Mouse (Mus musculus): ENCODE data around the gene 4921517D22Rik.
"Not testable (repeated sequence)": the region's sequence is repeated elsewhere in the genome, so short reads cannot be mapped to it uniquely, and the experiment has no call there.

The 4921517D22Rik gene

DNA sequence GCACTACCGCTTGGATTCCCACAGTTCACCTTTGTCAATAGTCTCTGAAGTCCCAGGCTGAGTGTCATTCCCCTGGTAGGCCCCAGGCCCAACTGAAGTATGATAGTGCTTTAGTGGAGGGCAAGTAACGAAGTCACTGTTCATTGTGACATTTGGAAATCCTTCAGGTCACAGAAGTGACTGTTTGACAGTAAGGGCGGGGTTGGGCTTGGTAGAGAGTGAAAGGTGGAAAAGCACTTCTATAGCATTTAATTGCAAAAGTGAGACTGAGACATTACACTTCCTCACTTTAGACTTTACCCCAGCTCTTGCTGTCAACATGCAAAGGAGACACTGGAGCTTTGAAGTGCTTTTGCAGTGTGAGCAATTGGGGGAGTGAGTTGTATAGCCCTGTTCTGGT is at the start of gene 4921517D22Rik:
TSS of gene 4921517D22Rik (minus strand) at position 101 of the 400 bp plus-strand sequence.
- no peak for DNase-seq (ENCODE audit: low spot score)

- peak; percentile 13 for DNase-seq (ENCODE audit: low spot score)
These were observed 47.8 kb upstream of the 4921517D22Rik start for GRCm38 (mm10) chr13:59741697-59742096.

GRCm38 (mm10) chr13:59741096-59741495 is 47.2 kb upstream of the 4921517D22Rik start:
- DNase-seq (ENCODE audit: low spot score): no peak

DNA sequence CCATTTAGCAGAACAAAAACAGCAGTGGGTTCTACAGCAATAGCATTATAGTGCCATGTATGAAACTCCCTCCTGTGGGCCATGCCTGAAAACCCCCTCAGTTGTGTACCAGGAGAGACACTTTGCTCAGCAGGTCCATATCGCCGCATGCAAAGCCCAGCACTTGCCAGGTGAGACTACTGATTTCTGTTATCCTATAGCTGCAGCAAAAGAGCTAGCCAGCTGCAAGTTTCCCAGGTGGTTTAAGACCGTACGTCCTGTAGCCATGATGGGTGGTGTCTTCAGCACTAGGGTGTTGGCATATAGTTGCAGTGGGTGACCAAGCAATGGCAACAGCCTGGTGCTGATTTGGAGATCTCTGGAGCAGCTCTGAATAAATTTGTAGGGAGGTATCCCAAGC is 45.5 kb upstream of the 4921517D22Rik start:
- DNase-seq (ENCODE audit: low spot score): no peak

- DNase-seq (ENCODE audit: low spot score): no peak
These were observed 44.5 kb upstream of the 4921517D22Rik start for GRCm38 (mm10) chr13:59738455-59738854.

GRCm38 (mm10) chr13:59735190-59735589 is 41.3 kb upstream of the 4921517D22Rik start:
- peak; percentile 43 for DNase-seq (ENCODE audit: low spot score)

GRCm38 (mm10) chr13:59734347-59734746 is 40.4 kb upstream of the 4921517D22Rik start:
- DNase-seq (ENCODE audit: low spot score): not testable (repeated sequence)

DNA sequence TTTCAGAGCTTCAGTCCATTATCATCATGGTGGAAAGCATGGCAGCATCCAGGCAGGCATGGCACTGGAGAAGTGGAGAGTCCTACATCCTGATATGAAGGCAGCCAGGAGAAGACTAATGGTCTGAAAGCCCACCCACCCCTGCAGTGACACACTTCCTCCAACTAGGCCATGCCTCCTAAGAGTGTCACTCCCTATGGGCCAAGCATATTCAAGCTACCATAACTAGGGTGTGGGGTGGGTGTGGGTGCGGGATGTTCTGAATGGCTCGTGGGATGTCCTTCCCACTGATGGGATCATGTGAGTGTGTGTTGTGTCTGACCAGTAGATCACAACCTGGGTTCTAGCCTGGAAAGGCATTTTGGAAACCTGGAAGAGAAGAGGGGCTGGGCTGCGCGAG is 40.0 kb upstream of the 4921517D22Rik start:
- no peak for DNase-seq (ENCODE audit: low spot score)

DNA sequence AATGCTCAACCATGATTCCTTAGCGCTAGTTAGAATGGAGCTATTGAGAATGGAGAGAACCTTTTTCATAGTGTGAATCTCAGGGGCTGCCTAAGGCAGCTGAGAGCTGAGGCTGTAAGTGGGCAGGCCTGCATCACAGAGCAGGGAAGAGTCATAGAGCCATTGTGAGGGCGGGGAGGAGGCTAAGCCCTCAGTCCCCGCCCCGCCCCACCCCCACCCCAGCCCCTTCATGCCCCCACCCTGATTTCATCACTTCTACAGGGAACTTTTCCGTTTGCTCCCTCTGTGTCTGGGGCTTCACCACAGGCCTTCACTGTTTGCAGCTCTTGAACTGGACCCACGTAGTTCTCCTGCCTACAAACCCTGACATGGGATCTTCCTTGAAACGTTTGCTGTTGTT is 37.7 kb upstream of the 4921517D22Rik start, which contains the start of gene Spata31d1d:
TSS of gene Spata31d1d (minus strand) at position 101 of the 400 bp plus-strand sequence.
- DNase-seq (ENCODE audit: low spot score): no peak

- DNase-seq (ENCODE audit: low spot score): peak; percentile 94
These were observed 34.6 kb upstream of the 4921517D22Rik start for GRCm38 (mm10) chr13:59728378-59729093.

DNA sequence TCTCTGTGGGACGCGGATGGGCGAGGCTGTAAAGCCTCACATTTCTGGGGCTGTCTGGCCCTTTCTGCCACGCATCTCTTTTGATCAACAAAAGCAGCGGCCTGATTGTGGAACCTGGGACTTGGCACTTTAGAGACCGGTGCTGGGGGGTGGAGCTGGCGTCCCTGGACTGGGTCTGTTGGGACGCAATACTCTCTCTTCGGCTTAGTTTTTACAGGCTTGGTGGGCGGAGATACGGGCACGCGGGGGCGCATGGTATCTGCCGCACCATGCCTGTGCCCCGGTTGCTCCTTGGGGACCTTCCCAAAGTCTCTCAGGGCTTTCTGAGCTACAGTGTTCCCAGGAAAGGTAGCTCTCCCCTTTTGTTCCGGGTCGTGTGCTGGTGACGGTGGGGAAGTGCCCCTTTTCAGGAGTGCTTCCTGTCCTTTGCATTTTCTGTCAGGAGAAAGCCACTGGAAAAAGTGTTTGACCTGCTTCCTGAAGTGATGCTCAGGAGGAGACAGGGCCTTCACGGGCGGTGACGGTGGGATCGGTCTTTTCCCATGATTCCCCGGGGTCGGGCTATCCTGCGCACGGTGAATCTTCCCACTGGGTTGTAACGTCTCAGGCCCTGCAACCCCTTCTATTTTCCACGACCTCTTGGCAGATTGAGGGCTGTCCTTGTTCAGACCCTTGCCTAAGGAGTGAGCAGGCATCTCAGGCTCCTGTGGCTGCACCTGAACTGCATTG is 32.4 kb upstream of the 4921517D22Rik start:
- no peak for DNase-seq (ENCODE audit: low spot score)

- not testable (repeated sequence) for DNase-seq (ENCODE audit: low spot score)
These were observed 28.2 kb upstream of the 4921517D22Rik start for GRCm38 (mm10) chr13:59722089-59722488.

GRCm38 (mm10) chr13:59719475-59719874 is 25.6 kb upstream of the 4921517D22Rik start:
- DNase-seq (ENCODE audit: low spot score): no peak

DNA sequence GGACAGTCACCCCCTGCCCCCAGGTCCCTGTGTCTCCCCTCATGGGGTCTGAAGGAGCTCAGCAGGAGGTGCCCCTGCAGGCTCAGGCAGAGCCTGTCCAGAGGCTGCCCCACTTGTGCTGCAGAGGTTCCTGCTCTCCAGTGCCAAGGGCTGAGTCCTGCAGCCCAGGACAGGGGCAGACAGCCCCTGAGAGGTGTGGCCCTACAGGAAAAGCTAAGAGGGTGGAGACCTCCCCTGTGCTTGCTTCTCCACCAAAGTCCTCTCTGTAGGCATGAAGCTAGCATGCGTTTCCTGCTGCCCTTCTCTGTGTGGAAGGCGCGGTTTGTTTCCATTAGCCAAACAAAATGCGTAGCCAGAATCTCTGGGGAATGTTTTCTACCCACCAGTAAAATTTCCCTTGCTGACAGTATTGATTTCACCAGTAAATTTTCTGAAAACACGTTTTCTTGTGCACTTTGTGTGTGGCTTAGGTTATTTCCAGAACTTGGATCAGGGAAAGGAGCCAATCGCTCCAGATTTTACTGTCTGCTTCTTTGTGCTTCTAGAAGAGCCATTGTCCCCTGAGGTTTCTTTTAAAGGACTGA is 25.0 kb upstream of the 4921517D22Rik start:
- DNase-seq (ENCODE audit: low spot score): not testable (repeated sequence)

DNA sequence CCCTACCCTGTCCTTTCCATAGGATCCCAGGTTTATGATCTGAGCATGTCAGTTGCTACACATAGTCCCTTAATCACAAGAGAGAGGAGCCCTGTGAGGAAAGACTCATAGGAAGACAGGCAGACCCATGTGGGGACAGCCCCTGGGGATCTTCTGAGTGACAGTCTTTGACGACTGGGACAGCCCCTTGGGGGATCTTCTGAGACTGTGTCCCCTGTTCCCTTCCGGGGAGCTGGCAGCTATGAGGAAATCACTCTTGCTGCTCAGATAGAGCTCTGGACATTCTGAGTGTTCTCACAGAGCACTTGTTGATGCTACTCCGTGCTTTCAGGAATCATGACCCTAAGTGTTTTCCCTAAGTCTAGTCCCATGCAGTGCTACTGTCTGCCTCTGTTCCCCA is 19.8 kb upstream of the 4921517D22Rik start:
- no peak for DNase-seq (ENCODE audit: low spot score)

DNA sequence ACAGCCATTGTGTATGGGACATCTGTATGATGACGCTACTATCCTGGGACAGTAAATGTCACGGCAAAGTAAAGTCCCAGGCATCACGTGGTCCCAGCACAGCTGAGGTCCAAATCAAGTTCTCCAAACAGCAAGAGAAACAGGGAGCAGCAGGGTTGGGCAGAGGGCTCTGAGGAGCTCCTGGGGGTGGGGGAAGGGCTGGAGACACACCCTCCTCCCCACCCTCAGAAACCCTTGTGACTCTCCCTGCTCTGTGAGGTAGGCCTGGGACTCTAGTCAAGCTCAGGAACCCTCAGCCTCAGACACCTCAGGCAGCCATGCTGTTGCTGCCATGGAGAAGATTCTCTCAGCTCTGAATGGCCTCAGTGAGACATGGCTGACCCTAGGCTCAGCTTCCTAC is 18.1 kb upstream of the 4921517D22Rik start, which contains the start of gene Spata31d1b:
TSS of gene Spata31d1b (plus strand) at position 301 of the 400 bp plus-strand sequence.
- DNase-seq (ENCODE audit: low spot score): not testable (repeated sequence)

- no peak for DNase-seq (ENCODE audit: low spot score)
These were observed 16.3 kb upstream of the 4921517D22Rik start, which contains the start of gene Spata31d1a for GRCm38 (mm10) chr13:59710230-59710629. TSS of gene Spata31d1a (minus strand) at chr13:59710330.

GRCm38 (mm10) chr13:59704562-59704961 is 10.7 kb upstream of the 4921517D22Rik start:
- peak; percentile 39 for DNase-seq (ENCODE audit: low spot score)

DNA sequence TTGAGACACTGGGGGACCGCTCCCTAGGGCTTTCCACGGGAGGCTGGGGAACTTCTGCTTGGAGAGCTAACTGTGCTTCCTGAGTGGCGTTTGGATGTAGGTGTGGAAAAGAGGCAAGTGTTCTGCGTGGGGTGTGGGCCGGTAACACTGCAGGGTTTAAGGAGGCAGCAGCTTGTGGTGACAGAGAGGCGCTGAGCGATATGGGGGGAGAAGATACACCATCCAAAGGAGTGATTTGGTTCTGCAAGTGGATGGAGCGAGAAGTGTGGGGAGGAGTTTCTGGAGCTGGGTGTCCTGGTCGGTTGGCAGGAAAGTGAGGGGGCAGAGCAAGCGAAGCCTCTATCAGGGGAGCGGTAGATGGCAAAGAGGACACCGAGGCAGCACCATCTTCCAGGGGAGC is 9.6 kb upstream of the 4921517D22Rik start:
- no peak for DNase-seq (ENCODE audit: low spot score)

GRCm38 (mm10) chr13:59700137-59700536 is 6.2 kb upstream of the 4921517D22Rik start:
- DNase-seq (ENCODE audit: low spot score): not testable (repeated sequence)

DNA sequence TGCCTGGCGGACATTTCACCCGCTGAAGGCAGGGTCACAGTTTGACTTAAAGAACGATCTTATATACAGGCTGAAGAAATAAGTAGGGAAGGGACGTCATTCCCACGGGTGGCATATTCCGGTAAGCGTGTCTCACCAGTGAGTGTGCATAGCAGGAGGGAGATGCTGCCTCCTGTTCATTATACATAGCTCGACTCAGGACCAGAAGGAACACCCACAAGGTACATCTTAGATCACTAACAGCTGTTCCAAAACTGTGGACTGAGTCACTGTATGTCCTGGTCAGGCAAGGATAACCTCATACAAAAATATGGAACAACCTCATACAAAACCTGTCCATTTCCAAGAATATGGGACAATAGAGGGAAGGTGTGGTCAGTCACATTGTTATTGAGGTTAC is 5.2 kb upstream of the 4921517D22Rik start:
- no peak for DNase-seq (ENCODE audit: low spot score)

- no peak for DNase-seq (ENCODE audit: low spot score)
These were observed 1.9 kb upstream of the 4921517D22Rik start for GRCm38 (mm10) chr13:59695781-59696180.

- peak; percentile 87 for DNase-seq (ENCODE audit: low spot score)
These were observed 2.4 kb downstream of the 4921517D22Rik start for GRCm38 (mm10) chr13:59691478-59691877.

Measured in embryo, embryonic 10.5 days (tissue).